Mouse (Mus musculus) cerebellum, adult 11 months (tissue): Measurements from ENCODE around the gene Clp1.
"Not testable (repeated sequence)": the region's sequence is repeated elsewhere in the genome, so short reads cannot be mapped to it uniquely, and the experiment has no call there.

Source experiments
- DNase-seq: peaks from one replicate; pipeline ENCODE4 v3.0.0; 2022

The Clp1 gene

GRCm38 (mm10) chr2:84737451-84737925, 10.3 kb upstream of the Clp1 start:
- DNase-seq, result no peak

GRCm38 (mm10) chr2:84736312-84737161, 9.4 kb upstream of the Clp1 start:
- DNase-seq, result no peak

GRCm38 (mm10) chr2:84735346-84735920, 8.3 kb upstream of the Clp1 start:
- no peak for DNase-seq

GRCm38 (mm10) chr2:84734919-84735318, 7.8 kb upstream of the Clp1 start:
- no peak for DNase-seq

- no peak for DNase-seq
Observed at GRCm38 (mm10) chr2:84734351-84734864, 7.3 kb upstream of the Clp1 start.

GRCm38 (mm10) chr2:84733579-84734300, 6.6 kb upstream of the Clp1 start, which contains the start of gene Ypel4:
TSS of gene Ypel4 (plus strand) at chr2:84734058.
- peak; percentile 81 for DNase-seq

GRCm38 (mm10) chr2:84732394-84732793, 5.2 kb upstream of the Clp1 start:
- no peak for DNase-seq

GRCm38 (mm10) chr2:84731206-84731605, 4.1 kb upstream of the Clp1 start:
- no peak for DNase-seq

GRCm38 (mm10) chr2:84728191-84728590, 1.0 kb upstream of the Clp1 start:
- DNase-seq, result not testable (repeated sequence)

GRCm38 (mm10) chr2:84726716-84727115, 434 bp downstream of the Clp1 start:
- no peak for DNase-seq

GRCm38 (mm10) chr2:84725770-84726169, 1.4 kb downstream of the Clp1 start:
- DNase-seq, result no peak

- no peak for DNase-seq
Observed at GRCm38 (mm10) chr2:84723856-84724255, 3.3 kb downstream of the Clp1 start.

- no peak for DNase-seq
Observed at GRCm38 (mm10) chr2:84721182-84721581, 6.0 kb downstream of the Clp1 start.

- DNase-seq, result no peak
Observed at GRCm38 (mm10) chr2:84720718-84721117, 6.4 kb downstream of the Clp1 start.

GRCm38 (mm10) chr2:84717357-84717756, 9.8 kb downstream of the Clp1 start:
- no peak for DNase-seq

GRCm38 (mm10) chr2:84716423-84717355, 10.5 kb downstream of the Clp1 start:
- DNase-seq, result no peak

GRCm38 (mm10) chr2:84715562-84716361, 11.4 kb downstream of the Clp1 start:
- DNase-seq, result peak; percentile 68

- peak; percentile 99 for DNase-seq
Observed at GRCm38 (mm10) chr2:84714811-84715561, 12.2 kb downstream of the Clp1 start, which contains the start of gene Zdhhc5. TSS of gene Zdhhc5 (minus strand) at chr2:84715180.

- DNase-seq, result no peak
Observed at GRCm38 (mm10) chr2:84714422-84714810, 12.7 kb downstream of the Clp1 start.

GRCm38 (mm10) chr2:84711898-84712297, 15.3 kb downstream of the Clp1 start:
- no peak for DNase-seq
